15 mouse cellular contexts compared by ENCODE assay signal in the genomic region with DNA sequence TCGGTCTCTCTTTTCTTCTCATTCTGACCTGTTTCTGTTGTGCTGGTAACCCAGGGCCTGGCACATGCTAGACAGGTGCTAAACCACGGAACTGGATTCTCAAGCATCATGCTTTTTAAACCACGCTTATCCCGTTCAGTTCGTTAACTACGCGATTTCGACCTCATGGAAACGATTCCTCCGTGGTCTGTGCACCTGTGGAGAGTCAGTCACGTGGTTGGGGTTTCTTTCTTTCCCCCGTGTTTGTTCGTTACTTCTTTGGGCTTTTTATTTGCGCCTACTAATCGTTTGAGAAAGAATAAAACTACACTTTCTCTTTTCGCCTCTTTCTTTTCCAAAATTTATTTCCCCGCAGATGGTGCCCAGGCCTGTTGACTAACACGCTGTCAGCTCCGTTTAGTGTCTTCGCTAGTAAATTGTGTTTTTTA. TPM values are rescaled to one million over a fixed set of nuclear protein-coding genes. Genes with fewer than 3 reads are reported as not detected.
A peak's percentile ranks its signal among the peaks of the same experiment; 100 is the strongest.
DNase-seq lines count a peak whose midpoint lies in the region; ATAC-seq and TF ChIP-seq lines count a peak whose summit lies in the region.
"Had no signal": no experiment of that assay in that cellular context is flagged by ENCODE, and none has a peak within 500 bp of the region (broad histone marks: within the 10 kb centered on the region; RNA-seq: fewer than 3 reads in every experiment).

No protein-coding gene starts in this region.

- TF ChIP-seq CTCF in forebrain, postnatal 0 days (IDR thresholded peaks at IDR 0.05; ENCODE audit: low read depth), result no peak

- peak; percentile 56 for DNase-seq in forebrain, postnatal 0 days
- no peak for DNase-seq in forebrain, embryonic 11.5 days (ENCODE audit: low spot score)
- peak; percentile 68 for DNase-seq in Muller cell, postnatal 12 days (ENCODE audit: inconsistent ontology term)
- peak; percentile 31 to 34 for DNase-seq in cerebellum, postnatal 25 days
- DNase-seq in thymus, postnatal 14 days, result peak; percentile 86
- no peak for DNase-seq in kidney, postnatal 25 days
- DNase-seq in neural tube, embryonic 10.5 days (ENCODE audit: extremely low spot score, low spot score), result no peak
- no peak for DNase-seq in spleen, postnatal 10 days (ENCODE audit: low spot score in 2 of 2)
- DNase-seq: adrenal gland, postnatal 10 days; heart, adult 2 months; heart, postnatal 14 days; kidney, postnatal 10 days; lung, adult 18-20 months had no signal

- no peak overlapping the region for H3K27ac ChIP-seq in forebrain, postnatal 0 days (ENCODE audit: low read depth, low read length)
- H3K27ac ChIP-seq in forebrain, embryonic 11.5 days (ENCODE audit: low read depth, low read length), result no peak overlapping the region
- H3K27ac ChIP-seq: heart, adult 2 months had no signal

- H3K36me3 ChIP-seq in forebrain, postnatal 0 days (ENCODE audit: insufficient read depth), result no peaks in the 10 kb centered on the region
- no peaks in the 10 kb centered on the region for H3K36me3 ChIP-seq in forebrain, embryonic 11.5 days (ENCODE audit: control insufficient read depth, insufficient read depth, low read length)

- H3K9me3 ChIP-seq in forebrain, postnatal 0 days (ENCODE audit: low read length), result no peaks in the 10 kb centered on the region
- no peaks in the 10 kb centered on the region for H3K9me3 ChIP-seq in forebrain, embryonic 11.5 days (ENCODE audit: control insufficient read depth, low read length)
- H3K9me3 ChIP-seq: megakaryocyte, embryonic 14.5 days had no signal

- 40% methylated on average over 20 of the region's 20 CpGs for WGBS in forebrain, postnatal 0 days
- 77% methylated on average over 20 of the region's 20 CpGs for WGBS in forebrain, embryonic 11.5 days

- no peak overlapping the region for H3K9ac ChIP-seq in forebrain, postnatal 0 days
- H3K9ac ChIP-seq in forebrain, embryonic 11.5 days (ENCODE audit: low read length), result no peak overlapping the region

- H3K4me2 ChIP-seq in forebrain, postnatal 0 days (ENCODE audit: low read depth), result 0 out of 2 replicates have a peak overlapping the region, but pooled peaks have one; percentile 14
- no peak overlapping the region for H3K4me2 ChIP-seq in forebrain, embryonic 11.5 days (ENCODE audit: low read depth, low read length, severe bottlenecking)

- H3K27me3 ChIP-seq in forebrain, postnatal 0 days (ENCODE audit: insufficient read depth, low read length), result no peaks in the 10 kb centered on the region
- no peaks in the 10 kb centered on the region for H3K27me3 ChIP-seq in forebrain, embryonic 11.5 days (ENCODE audit: control insufficient read depth, insufficient read depth, low read length)

- no peak overlapping the region for H3K4me3 ChIP-seq in forebrain, postnatal 0 days (ENCODE audit: low read depth, low read length)
- no peak overlapping the region for H3K4me3 ChIP-seq in forebrain, embryonic 11.5 days (ENCODE audit: low read depth, low read length)
- H3K4me3 ChIP-seq: heart, adult 2 months; megakaryocyte, embryonic 14.5 days had no signal

- no peaks in the 10 kb centered on the region for H3K4me1 ChIP-seq in forebrain, postnatal 0 days (ENCODE audit: insufficient read depth)
- no peaks in the 10 kb centered on the region; the same call in 1 of the 2 replicates for H3K4me1 ChIP-seq in forebrain, embryonic 11.5 days (replicated peaks; ENCODE audit: control insufficient read depth, insufficient read depth, low read length)
- H3K4me1 ChIP-seq: megakaryocyte, embryonic 14.5 days had no signal

- no peak; the same call in 1 of the 2 replicates for ATAC-seq in forebrain, postnatal 0 days
- no peak for ATAC-seq in forebrain, embryonic 11.5 days (replicated peaks; ENCODE audit: low FRiP score)
- ATAC-seq: intestine, embryonic 16.5 days had no signal

RNA-seq across cellular contexts. Expression of a gene that starts 42.0 kb away (rescaled TPM):
- total RNA-seq in forebrain, postnatal 0 days (2014; rRNA removed), result 89.2 and 106 TPM in 2 replicates
- polyA plus RNA-seq in forebrain, postnatal 0 days (2015; fragmentation: Nextera tagmentation; extraction: Ambion mirVana), result 144 and 146 TPM in 2 replicates
- polyA plus RNA-seq in forebrain, embryonic 11.5 days (2014; fragmentation: Nextera tagmentation; extraction: Ambion mirVana), result 237 and 241 TPM in 2 replicates

Comparison
In these comparisons a context has a peak if more than half of its experiments do, and no peak if none do; other contexts are left out.
1. DNase-seq: peak in forebrain, postnatal 0 days (single experiment), Muller cell, postnatal 12 days (single experiment), cerebellum, postnatal 25 days (2 of 2) and thymus, postnatal 14 days (single experiment); none in forebrain, embryonic 11.5 days (single experiment), kidney, postnatal 25 days (0 of 2), neural tube, embryonic 10.5 days (single experiment) and spleen, postnatal 10 days (0 of 2).